Mouse (Mus musculus) stomach, embryonic 15.5 days (tissue): ENCODE data around the gene Olfr9. TPM values are rescaled to one million over a fixed set of nuclear protein-coding genes. Genes with fewer than 3 reads are reported as not detected.
"Not testable (repeated sequence)": the region's sequence is repeated elsewhere in the genome, so short reads cannot be mapped to it uniquely, and the experiment has no call there.

Experiments used
- ATAC-seq: fragments of 200-750 bp; cut with Nextera tagmentation; 2 replicates; pipeline ENCODE4 v1.8.0; 2017; ENCODE audit warnings: low read depth, moderate number of reproducible peaks, moderate TSS enrichment; ENCODE audit not compliant: insufficient read depth, low FRiP score
- H3K27ac ChIP-seq: fragments of 300-500 bp; sonication (generic); 2 replicates; pipeline ENCODE4 v1.5.1; 2015; ENCODE audit warnings: mild to moderate bottlenecking, inconsistent platforms
- H3K27me3 ChIP-seq: fragments of 300-500 bp; sonication (generic); replicated peaks from 2 replicates; pipeline ENCODE4 v1.6.1; 2015; ENCODE audit warnings: inconsistent platforms
- H3K36me3 ChIP-seq: fragments of 300-500 bp; sonication (generic); 2 replicates; pipeline ENCODE4 v1.6.1; 2015; ENCODE audit warnings: inconsistent platforms
- H3K4me1 ChIP-seq: fragments of 300-500 bp; sonication (generic); 2 replicates; pipeline ENCODE4 v1.6.1; 2015; ENCODE audit warnings: inconsistent platforms
- H3K4me2 ChIP-seq: fragments of 300-500 bp; sonication (generic); 2 replicates; pipeline ENCODE4 v1.6.1; 2015; ENCODE audit warnings: mild to moderate bottlenecking, inconsistent platforms
- H3K4me3 ChIP-seq: fragments of 300-500 bp; sonication (generic); replicated peaks from 2 replicates; pipeline ENCODE4 v1.5.1; 2015; ENCODE audit warnings: inconsistent platforms
- H3K9ac ChIP-seq: fragments of 300-500 bp; sonication (generic); 2 replicates; pipeline ENCODE4 v1.6.1; 2015; ENCODE audit warnings: inconsistent platforms
- H3K9me3 ChIP-seq: fragments of 300-500 bp; sonication (generic); 2 replicates; pipeline ENCODE4 v1.6.1; 2016; ENCODE audit warnings: inconsistent platforms
- WGBS: fragments of 180-500 bp; shearing (Covaris S2); methylation state at CpG from one replicate; pipeline ENCODE4 v1.1.7; 2015; 5-methylcytosine and 5-hydroxymethylcytosine counted together
- polyA plus RNA-seq: library from polyadenylated mRNA; unstranded; fragments of >200 nt; fragmentation: Nextera tagmentation; extraction: Ambion mirVana; gene quantifications from 2 replicates; pipeline ENCODE4 v1.2.1, GENCODE M21; 2015

Gene Olfr9
- polyA plus RNA-seq, 1 experiment from 2014 or later, result not detected

DNA sequence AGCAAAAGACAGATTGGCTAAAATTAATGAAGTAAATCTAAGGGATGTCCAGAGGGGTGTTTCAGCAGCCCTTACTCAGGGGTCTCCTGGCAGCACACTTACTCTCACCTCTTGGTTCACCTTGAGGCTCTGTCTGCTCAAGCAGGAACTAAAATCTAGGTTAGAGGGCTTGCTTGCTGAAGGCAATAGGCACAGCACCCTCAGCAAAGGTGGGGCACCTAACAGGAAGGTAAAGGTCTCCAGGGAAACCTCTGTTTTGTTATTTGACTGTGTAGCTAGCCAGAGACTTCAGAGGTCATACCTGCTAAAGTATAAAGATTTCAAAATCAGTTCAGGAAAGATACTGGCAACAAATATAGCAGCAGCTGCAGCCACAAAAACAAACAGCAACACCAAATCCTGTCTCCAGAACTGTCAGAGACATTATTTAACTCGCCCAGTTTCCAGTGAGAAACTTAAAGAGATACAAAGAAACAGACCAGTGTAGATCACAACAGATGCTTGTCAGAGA, 18.4 kb upstream of the Olfr9 start:
- no peaks in the 10 kb centered on the region for H3K27me3 ChIP-seq
- ATAC-seq, result no peak
- WGBS, result 24% methylated on average over 1 of the region's 1 CpGs
- H3K9me3 ChIP-seq, result no peaks in the 10 kb centered on the region
- peaks cover 8% of the 10 kb centered on the region; the same call in 1 of the 2 replicates for H3K4me1 ChIP-seq
- H3K4me3 ChIP-seq, result no peak overlapping the region
- H3K36me3 ChIP-seq, result no peaks in the 10 kb centered on the region
- no peak overlapping the region for H3K4me2 ChIP-seq
- peak overlapping the region; percentile 38; the same call in 1 of the 2 replicates for H3K27ac ChIP-seq
- H3K9ac ChIP-seq, result no peak overlapping the region

DNA sequence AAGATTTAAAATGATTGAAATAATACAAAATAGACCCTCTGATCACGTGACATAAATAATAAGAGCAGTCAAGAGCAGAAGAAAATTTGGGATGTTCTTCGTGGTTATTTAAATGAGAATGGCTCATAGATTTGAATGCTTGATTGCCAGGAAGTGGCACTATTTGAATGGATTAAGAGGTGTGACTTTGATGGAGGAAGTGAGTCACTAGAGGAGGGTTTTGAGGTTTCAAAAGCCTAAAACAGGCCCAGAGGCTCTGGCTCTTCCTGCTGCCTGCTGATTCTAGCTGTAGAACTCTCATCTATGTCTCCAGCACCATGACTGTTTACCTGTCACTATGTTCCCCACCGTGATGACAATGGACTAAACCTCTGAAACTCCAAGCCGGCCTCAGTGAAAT, 16.4 kb upstream of the Olfr9 start:
- ATAC-seq, result no peak
- H3K27me3 ChIP-seq, result no peaks in the 10 kb centered on the region
- no peaks in the 10 kb centered on the region for H3K9me3 ChIP-seq
- no peak overlapping the region for H3K9ac ChIP-seq
- no peak overlapping the region for H3K4me3 ChIP-seq
- WGBS, result 72% methylated on average over 4 of the region's 4 CpGs
- H3K4me2 ChIP-seq, result no peak overlapping the region
- no peak overlapping the region for H3K27ac ChIP-seq
- H3K36me3 ChIP-seq, result no peaks in the 10 kb centered on the region
- peaks cover 5% of the 10 kb centered on the region; the same call in 1 of the 2 replicates for H3K4me1 ChIP-seq

DNA sequence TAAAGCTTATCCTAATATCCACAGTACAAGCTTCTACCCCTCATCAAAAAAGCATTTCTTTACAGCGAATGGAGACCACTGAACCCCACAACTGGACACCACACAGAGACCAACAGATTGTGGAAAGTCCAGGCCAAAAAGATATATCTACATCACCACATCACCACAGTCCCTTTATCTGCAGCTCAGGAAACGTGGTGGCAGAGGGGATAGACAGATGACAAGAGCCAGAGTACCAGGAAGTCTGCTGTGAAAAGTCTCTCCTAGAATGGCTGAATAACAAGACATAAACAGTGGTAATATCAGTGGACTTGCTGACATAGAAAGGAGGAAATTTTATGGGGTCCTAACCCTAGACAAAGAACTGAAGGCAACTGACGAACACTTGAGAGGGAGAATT, 12.8 kb upstream of the Olfr9 start:
- H3K27ac ChIP-seq, result no peak overlapping the region
- WGBS, result 62% methylated on average over 3 of the region's 3 CpGs
- H3K27me3 ChIP-seq, result no peaks in the 10 kb centered on the region
- H3K9ac ChIP-seq, result no peak overlapping the region
- no peaks in the 10 kb centered on the region for H3K4me1 ChIP-seq
- no peak overlapping the region for H3K4me2 ChIP-seq
- no peak overlapping the region for H3K4me3 ChIP-seq
- no peak for ATAC-seq
- H3K9me3 ChIP-seq, result no peaks in the 10 kb centered on the region
- H3K36me3 ChIP-seq, result no peaks in the 10 kb centered on the region

DNA sequence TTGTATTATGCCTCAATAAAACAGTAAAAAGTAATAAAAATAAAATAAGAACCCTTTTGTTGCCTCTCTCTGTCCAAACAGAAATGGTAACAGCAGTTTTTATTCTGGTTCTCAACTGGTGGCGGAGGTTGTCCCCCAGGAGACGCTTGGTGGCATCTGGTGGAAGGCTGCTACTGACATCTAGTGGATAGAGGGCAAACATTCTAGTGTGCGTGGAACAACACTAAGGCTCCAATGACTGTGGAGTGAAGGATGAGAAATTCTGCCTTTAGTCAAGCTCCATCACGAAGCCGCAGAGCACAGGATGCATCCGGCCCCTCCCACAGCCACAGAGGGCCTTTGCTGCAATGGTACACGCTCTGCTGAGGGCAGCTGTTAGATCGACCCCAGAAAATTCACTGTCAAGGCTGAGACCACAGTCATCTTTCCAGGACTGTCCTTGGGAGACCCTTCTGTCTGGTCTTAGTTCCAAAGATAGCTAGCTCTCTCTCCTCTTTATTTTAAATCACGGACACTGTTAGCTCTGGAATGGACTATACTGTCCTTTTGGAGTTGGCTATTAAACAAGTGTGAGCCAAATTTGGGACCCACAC, 11.6 kb upstream of the Olfr9 start:
- Histone ChIP-seq H3K9ac (no peak overlapping the region), H3K27ac (no peak overlapping the region), H3K4me3 (no peak overlapping the region), H3K36me3 (no peaks in the 10 kb centered on the region), H3K4me1 (no peaks in the 10 kb centered on the region), H3K27me3 (no peaks in the 10 kb centered on the region), H3K9me3 (no peaks in the 10 kb centered on the region), H3K4me2 (no peak overlapping the region)
- ATAC-seq, result no peak
- WGBS, result 22% methylated on average over 9 of the region's 9 CpGs

DNA sequence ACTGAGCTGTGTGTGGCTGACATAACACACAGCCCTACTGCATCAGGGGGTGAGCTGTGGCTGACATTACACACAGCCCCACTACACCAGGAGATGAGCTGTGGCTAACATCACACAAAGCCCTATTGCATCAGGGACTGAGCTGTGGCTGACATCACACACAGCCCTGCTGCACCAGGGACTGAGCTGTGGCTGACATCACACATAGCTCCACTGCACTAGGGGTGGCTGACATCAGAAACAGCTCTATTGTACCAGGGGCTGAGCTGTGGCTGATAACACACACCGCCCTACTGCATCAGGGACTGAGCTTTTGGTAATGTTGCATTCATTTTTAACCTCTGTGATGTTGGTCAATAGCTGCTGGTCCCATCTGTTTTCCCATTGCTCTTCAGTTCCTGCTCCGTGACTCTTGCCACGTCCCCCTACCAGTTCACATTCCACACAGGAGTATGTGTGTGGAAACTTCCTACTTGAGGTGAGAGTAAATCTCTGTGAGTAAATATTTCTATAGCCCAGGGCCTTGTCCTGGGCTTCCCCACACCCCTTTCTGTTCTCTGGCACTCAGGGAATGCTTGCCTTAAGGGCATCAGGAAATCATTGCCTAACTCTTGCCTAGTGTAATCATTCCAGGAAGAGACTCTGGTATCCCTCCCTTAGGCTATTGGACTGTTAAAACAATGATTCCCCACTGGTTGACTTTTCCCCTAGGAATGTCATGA, 8.4 kb upstream of the Olfr9 start:
- no peak; the same call in 1 of the 2 replicates for ATAC-seq
- Histone ChIP-seq H3K9ac (no peak overlapping the region), H3K4me3 (no peak overlapping the region), H3K4me1 (no peaks in the 10 kb centered on the region), H3K36me3 (no peaks in the 10 kb centered on the region), H3K27me3 (no peaks in the 10 kb centered on the region), H3K9me3 (no peaks in the 10 kb centered on the region), H3K27ac (no peak overlapping the region), H3K4me2 (no peak overlapping the region)
- WGBS, result 58% methylated on average over 3 of the region's 3 CpGs

DNA sequence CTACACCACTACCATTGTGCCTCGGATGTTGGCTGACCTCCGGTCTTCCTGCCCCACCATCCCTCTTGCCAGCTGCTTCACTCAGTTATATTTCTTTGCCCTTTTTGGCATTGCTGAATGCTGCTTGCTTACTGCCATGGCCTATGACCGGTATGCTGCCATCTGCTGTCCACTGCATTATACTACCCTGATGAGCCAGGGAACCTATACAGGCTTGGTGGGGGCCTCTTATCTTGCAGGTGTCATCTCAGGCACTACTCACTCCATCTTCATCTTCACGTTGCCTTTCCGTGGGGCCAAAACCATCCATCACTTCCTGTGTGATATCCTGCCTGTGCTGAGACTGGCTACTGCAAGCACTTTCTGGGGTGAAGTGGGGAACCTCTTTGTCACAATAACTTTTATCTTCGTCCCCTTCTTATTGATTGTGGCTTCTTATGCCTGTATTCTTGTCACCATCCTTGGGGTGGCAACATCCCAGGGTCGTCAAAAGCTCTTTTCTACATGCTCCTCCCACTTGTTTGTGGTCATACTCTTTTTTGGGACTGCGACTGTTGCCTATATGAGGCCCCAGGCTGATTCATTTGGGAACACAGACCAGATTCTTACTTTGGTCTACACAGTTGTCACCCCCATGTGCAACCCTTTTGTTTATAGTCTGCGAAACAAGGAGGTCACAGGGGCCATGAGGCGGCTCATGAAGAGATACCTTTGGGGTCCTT, 1.1 kb downstream of the Olfr9 start:
- not testable (repeated sequence) for ATAC-seq, H3K36me3 ChIP-seq, H3K9ac ChIP-seq, H3K27ac ChIP-seq, H3K4me2 ChIP-seq, H3K27me3 ChIP-seq, H3K4me3 ChIP-seq, H3K9me3 ChIP-seq, H3K4me1 ChIP-seq
- 56% methylated on average over 7 of the region's 10 CpGs for WGBS

DNA sequence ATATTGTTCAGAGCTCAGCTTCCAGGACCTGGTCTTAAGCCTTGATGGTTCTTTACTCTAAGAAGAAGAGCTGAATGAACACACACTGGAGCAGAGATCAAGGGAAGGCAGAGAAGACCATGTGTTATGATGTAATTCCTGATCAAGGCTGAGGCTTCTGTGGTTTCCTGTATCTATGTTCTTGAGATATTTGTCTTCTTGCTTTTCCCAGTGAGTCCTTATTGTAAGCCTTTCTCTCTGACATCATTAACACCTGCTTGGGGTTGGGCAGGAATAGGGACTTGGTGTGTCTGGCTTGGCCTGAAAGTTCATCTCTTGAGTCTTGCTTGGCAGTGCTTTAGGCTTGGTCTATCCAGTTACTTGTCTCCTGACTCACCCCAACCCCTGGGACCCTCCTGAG, 1.8 kb downstream of the Olfr9 start:
- H3K27me3 ChIP-seq, result no peaks in the 10 kb centered on the region
- H3K4me3 ChIP-seq, result no peak overlapping the region
- no peak for ATAC-seq

DNA sequence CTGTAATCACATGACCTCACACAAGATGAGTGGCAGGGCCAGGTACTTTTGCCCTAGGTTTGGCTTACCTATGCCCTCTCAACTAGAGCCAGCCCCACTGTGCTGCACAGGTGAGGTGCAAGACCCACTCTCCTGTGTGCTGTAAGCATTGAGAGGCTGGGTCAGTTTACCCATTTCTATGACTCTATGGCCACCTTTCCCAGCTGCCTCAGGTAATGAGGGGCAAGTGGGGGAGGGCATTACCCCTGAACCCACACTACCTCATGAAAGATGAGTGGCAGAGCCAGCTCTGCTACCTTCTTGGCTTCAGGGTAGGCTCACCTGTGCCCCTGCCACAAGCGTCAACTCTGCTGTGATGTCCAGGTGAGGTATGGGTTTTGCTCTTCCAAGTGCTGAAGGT, 6.6 kb downstream of the Olfr9 start:
- no peaks in the 10 kb centered on the region for H3K36me3 ChIP-seq

More for the DNA sequence above, 1.8 kb downstream of the Olfr9 start:
- H3K36me3 ChIP-seq, result no peaks in the 10 kb centered on the region
- no peak overlapping the region for H3K9ac ChIP-seq
- no peak overlapping the region for H3K27ac ChIP-seq
- no peaks in the 10 kb centered on the region for H3K4me1 ChIP-seq
- no peak overlapping the region for H3K4me2 ChIP-seq
- H3K9me3 ChIP-seq, result no peaks in the 10 kb centered on the region

DNA sequence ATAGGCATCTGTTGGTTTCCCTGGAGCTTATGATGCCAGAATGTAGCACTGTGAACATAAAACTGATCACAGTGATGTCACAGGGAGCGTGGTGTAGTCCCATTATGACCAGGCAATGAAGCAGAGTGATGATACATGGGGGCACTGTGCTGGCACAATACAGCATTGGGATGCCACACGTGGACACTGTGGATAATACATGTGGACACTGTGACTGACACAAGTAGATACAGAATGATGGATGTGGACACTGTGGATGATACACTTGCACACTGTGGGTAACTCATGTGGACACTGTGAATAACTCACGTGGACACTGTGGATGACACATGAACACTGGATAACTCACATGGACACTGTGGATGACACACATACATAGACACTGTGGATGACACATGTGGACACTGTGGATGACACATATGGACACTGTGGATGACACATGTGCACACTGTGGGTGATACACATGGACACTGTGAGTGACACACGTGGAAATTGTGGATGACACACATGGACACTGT, 7.4 kb downstream of the Olfr9 start:
- ATAC-seq, result no peak
- no peak overlapping the region for H3K4me2 ChIP-seq
- H3K36me3 ChIP-seq, result no peaks in the 10 kb centered on the region
- no peaks in the 10 kb centered on the region for H3K4me1 ChIP-seq
- H3K4me3 ChIP-seq, result no peak overlapping the region
- H3K9me3 ChIP-seq, result no peaks in the 10 kb centered on the region
- 75% methylated on average over 4 of the region's 4 CpGs for WGBS
- no peak overlapping the region for H3K9ac ChIP-seq
- H3K27me3 ChIP-seq, result no peaks in the 10 kb centered on the region
- H3K27ac ChIP-seq, result no peak overlapping the region

More for the DNA sequence above, 6.6 kb downstream of the Olfr9 start:
- no peak overlapping the region for H3K27ac ChIP-seq
- H3K4me2 ChIP-seq, result no peak overlapping the region
- no peak overlapping the region for H3K9ac ChIP-seq
- no peaks in the 10 kb centered on the region for H3K9me3 ChIP-seq
- no peaks in the 10 kb centered on the region for H3K4me1 ChIP-seq
- no peak overlapping the region for H3K4me3 ChIP-seq
- WGBS, result 88% methylated on average over 1 of the region's 1 CpGs
- ATAC-seq, result no peak
- H3K27me3 ChIP-seq, result no peaks in the 10 kb centered on the region

DNA sequence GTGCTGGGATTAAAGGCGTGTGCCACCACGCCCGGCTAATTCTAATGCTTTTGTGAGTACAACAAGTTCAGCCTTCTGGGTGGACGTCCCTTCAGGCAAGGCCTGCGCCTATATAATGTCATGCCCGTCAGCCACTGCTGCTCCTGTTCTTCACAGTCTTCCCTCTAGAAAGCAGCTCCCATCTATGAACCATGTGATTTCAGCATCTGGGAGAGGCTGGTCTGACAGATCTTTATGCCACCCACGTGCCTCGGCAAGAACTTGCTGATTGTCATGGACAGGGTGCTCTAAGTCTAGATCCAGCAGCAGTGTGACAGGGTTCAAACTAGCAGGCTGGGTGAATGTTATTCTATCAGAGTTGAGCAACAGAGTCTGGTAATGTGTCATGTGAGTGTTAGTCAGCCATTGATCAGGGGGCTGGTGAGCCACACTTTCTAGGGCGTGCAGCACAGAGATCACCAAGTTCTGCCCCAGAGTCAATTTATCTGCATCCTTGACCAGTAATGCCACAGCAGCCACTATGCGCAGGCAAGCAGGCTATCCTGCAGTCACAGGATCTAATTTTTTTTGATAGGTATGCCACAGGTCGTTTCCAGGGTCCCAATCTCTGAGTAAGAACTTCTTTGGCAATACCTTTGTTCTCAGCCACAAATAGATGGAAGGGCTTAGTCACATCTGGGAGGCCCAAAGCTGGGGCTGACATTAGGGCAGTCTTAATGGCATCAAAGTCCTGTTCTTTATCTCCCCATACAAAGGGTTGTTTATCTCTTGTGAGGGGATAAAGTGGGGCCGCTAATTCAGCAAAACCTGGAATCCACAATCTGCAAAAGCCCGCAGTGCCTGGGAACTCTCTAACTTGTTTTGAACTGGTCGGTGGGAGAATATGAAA, 15.0 kb downstream of the Olfr9 start:
- no peaks in the 10 kb centered on the region for H3K9me3 ChIP-seq
- H3K27me3 ChIP-seq, result no peaks in the 10 kb centered on the region
- no peak overlapping the region for H3K9ac ChIP-seq
- ATAC-seq, result peak; percentile 59
- H3K4me1 ChIP-seq, result no peaks in the 10 kb centered on the region
- no peaks in the 10 kb centered on the region for H3K36me3 ChIP-seq
- 69% methylated on average over 14 of the region's 14 CpGs for WGBS
- no peak overlapping the region for H3K4me3 ChIP-seq
- no peak overlapping the region for H3K4me2 ChIP-seq
- no peak overlapping the region for H3K27ac ChIP-seq

DNA sequence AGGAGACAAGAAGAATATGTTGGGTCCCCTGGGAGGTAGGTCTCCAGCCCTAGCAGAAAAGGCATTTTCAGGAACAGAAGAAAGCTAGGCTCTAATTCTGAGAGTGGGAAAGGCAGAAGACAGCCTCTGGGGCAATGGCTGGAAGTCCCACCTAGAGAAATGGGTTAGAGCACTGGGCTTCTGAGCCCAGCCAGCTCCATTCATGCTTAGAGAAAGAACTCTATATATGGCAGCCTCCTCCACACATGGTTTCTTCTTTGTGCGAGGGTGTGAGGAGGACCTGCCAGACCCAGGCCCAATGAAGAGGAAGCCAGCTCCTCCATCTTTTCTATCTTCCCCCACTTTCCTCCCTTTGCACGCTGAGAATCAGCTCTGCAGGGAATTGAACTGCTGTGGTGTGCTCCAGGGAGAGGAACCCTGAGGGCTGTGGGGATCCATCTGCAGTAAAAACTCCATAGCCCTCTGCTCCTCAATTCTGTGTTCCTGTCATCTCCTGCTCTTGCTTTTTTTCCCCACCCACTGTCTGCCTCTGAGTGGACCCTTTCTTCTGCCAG, 21.1 kb downstream of the Olfr9 start, which contains the start of gene Olfr763:
Olfr763 (plus strand) TSS at position 504 of the 554 bp plus-strand sequence.
- ATAC-seq, result no peak

More for the DNA sequence above, 21.1 kb downstream of the Olfr9 start, which contains the start of gene Olfr763:
- Histone ChIP-seq H3K4me2 (no peak within 1 kb of the TSS), H3K36me3 (no peaks in the 10 kb centered on the region), H3K9me3 (no peaks in the 10 kb centered on the region), H3K27ac (no peak within 1 kb of the TSS), H3K27me3 (no peaks in the 10 kb centered on the region), H3K9ac (no peak within 1 kb of the TSS), H3K4me3 (no peak within 1 kb of the TSS), H3K4me1 (no peaks in the 10 kb centered on the region)
- WGBS, result 68% methylated on average over 2 of the region's 2 CpGs
